Mouse (Mus musculus): ENCODE data around the gene Tns1.

Tns1 gene

GRCm38 (mm10) chr1:73863074-73863431, 261.2 kb downstream of the Tns1 start:
- in situ Hi-C loops (cut with MboI) = no loop called here

- in situ Hi-C loops (cut with MboI) = no loop called here
Observed at GRCm38 (mm10) chr1:73862323-73863073, 261.8 kb downstream of the Tns1 start.

- in situ Hi-C loops (cut with MboI) = no loop called here
Observed at GRCm38 (mm10) chr1:73860421-73860820, 263.8 kb downstream of the Tns1 start.
